Mouse (Mus musculus): ENCODE measurements around the gene Syt7. TPM values are rescaled to one million over a fixed set of nuclear protein-coding genes. Genes with fewer than 3 reads are reported as not detected.
A peak's percentile ranks its signal among the peaks of the same experiment; 100 is the strongest.

Gene Syt7
- polyA plus RNA-seq, 1 experiment from 2014 or later, result 0.75 TPM

DNA sequence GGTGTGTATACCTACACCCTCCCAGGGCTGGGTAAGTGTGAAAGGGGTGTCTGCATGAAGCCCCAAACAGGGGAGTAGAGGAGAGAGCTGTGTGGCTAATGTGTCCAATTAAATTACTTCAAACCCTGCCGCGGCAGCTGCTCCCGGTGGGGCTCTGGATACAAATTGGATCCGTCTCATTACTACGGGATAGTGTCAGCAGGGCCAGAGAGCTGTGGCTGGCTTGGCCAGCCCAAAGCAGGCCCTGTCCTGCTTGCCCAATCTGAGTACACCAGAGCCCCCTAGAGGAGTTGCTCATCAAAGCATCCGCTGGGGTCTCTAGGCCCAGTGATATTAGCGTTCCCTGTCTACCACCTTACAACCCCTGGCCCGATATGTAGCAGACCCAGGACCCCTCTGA, 6.3 kb downstream of the Syt7 start:
- H3K9me3 ChIP-seq (ENCODE audit: control insufficient read depth, low read length), result no peaks in the 10 kb centered on the region
- 24% methylated on average over 8 of the region's 8 CpGs for WGBS
- no peak for ATAC-seq (ENCODE audit: low read depth)
- H3K9ac ChIP-seq (ENCODE audit: low read length), result no peak overlapping the region
- H3K27me3 ChIP-seq (ENCODE audit: control insufficient read depth, insufficient read depth, low read depth, low read length), result peaks cover 3% of the 10 kb centered on the region
- H3K36me3 ChIP-seq (ENCODE audit: control insufficient read depth, insufficient read depth, low read length), result no peaks in the 10 kb centered on the region
- no peak overlapping the region for H3K4me2 ChIP-seq (ENCODE audit: low read depth, low read length)
- H3K4me1 ChIP-seq (replicated peaks; ENCODE audit: control insufficient read depth, insufficient read depth, low read length), result no peaks in the 10 kb centered on the region
- H3K4me3 ChIP-seq (ENCODE audit: low read length), result no peak overlapping the region
- no peak overlapping the region for H3K27ac ChIP-seq (ENCODE audit: low read length)

DNA sequence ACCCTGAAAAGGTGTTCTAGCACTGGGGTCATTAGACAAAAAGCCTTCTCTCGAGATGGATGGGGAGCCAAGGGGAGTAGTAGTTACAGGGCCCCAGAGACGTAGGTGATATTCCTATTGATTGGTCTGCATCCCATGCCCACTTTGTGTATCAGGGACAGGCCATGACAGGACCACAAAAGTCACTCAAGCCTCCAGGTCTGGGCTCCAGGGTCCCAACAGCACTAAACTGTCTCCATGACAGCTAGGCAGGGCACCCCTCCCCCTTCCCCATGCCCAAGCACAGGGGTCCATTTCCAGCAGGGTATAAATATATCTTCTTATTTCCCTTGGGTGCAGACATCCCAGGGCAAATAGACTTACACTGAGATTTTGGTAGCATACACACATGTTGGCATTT, 8.1 kb downstream of the Syt7 start:
- Histone ChIP-seq H3K4me1 (replicated peaks; ENCODE audit: control insufficient read depth, insufficient read depth, low read length) (no peaks in the 10 kb centered on the region), H3K27me3 (ENCODE audit: control insufficient read depth, insufficient read depth, low read depth, low read length) (no peaks in the 10 kb centered on the region), H3K4me3 (ENCODE audit: low read length) (no peak overlapping the region), H3K9me3 (ENCODE audit: control insufficient read depth, low read length) (no peaks in the 10 kb centered on the region), H3K4me2 (ENCODE audit: low read depth, low read length) (no peak overlapping the region), H3K9ac (ENCODE audit: low read length) (no peak overlapping the region), H3K36me3 (ENCODE audit: control insufficient read depth, insufficient read depth, low read length) (no peaks in the 10 kb centered on the region), H3K27ac (ENCODE audit: low read length) (no peak overlapping the region)
- no peak for ATAC-seq (ENCODE audit: low read depth)
- WGBS, result 73% methylated on average over 2 of the region's 2 CpGs

GRCm38 (mm10) chr19:10397479-10398153, 8.7 kb downstream of the Syt7 start:
- Histone ChIP-seq H3K4me2 (ENCODE audit: low read depth, low read length) (no peak overlapping the region), H3K36me3 (ENCODE audit: control insufficient read depth, insufficient read depth, low read length) (no peaks in the 10 kb centered on the region), H3K27me3 (ENCODE audit: control insufficient read depth, insufficient read depth, low read depth, low read length) (no peaks in the 10 kb centered on the region), H3K9ac (ENCODE audit: low read length) (no peak overlapping the region), H3K4me1 (replicated peaks; ENCODE audit: control insufficient read depth, insufficient read depth, low read length) (no peaks in the 10 kb centered on the region), H3K27ac (ENCODE audit: low read length) (no peak overlapping the region), H3K4me3 (ENCODE audit: low read length) (no peak overlapping the region), H3K9me3 (ENCODE audit: control insufficient read depth, low read length) (no peaks in the 10 kb centered on the region)
- WGBS, result 48% methylated on average over 8 of the region's 8 CpGs
- ATAC-seq (ENCODE audit: low read depth), result no peak

DNA sequence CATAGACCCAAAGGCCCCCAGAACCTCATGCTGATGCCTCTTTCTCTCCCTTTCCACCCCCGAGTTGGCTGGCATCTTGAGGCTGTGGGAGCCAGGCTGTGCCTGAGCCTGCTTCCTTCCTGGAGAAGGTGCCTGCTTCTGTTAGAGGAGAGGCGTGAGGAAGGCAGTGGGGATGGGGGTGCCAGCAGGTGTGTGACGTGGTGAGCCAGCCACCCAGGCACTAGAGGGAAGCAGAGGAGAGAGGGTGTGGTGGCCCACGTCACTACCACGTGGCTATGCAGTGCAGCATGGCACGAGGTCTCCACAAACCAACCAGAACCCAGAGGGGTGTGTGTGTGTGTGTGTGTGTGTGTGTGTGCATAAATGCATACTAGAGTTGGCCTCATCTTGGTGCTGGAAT, 9.4 kb downstream of the Syt7 start:
- Histone ChIP-seq H3K4me2 (ENCODE audit: low read depth, low read length) (no peak overlapping the region), H3K4me3 (ENCODE audit: low read length) (no peak overlapping the region), H3K36me3 (ENCODE audit: control insufficient read depth, insufficient read depth, low read length) (no peaks in the 10 kb centered on the region), H3K27ac (ENCODE audit: low read length) (no peak overlapping the region), H3K9me3 (ENCODE audit: control insufficient read depth, low read length) (no peaks in the 10 kb centered on the region), H3K4me1 (replicated peaks; ENCODE audit: control insufficient read depth, insufficient read depth, low read length) (no peaks in the 10 kb centered on the region), H3K27me3 (ENCODE audit: control insufficient read depth, insufficient read depth, low read depth, low read length) (no peaks in the 10 kb centered on the region), H3K9ac (ENCODE audit: low read length) (no peak overlapping the region)
- WGBS, result 50% methylated on average over 6 of the region's 6 CpGs
- ATAC-seq (ENCODE audit: low read depth), result no peak

DNA sequence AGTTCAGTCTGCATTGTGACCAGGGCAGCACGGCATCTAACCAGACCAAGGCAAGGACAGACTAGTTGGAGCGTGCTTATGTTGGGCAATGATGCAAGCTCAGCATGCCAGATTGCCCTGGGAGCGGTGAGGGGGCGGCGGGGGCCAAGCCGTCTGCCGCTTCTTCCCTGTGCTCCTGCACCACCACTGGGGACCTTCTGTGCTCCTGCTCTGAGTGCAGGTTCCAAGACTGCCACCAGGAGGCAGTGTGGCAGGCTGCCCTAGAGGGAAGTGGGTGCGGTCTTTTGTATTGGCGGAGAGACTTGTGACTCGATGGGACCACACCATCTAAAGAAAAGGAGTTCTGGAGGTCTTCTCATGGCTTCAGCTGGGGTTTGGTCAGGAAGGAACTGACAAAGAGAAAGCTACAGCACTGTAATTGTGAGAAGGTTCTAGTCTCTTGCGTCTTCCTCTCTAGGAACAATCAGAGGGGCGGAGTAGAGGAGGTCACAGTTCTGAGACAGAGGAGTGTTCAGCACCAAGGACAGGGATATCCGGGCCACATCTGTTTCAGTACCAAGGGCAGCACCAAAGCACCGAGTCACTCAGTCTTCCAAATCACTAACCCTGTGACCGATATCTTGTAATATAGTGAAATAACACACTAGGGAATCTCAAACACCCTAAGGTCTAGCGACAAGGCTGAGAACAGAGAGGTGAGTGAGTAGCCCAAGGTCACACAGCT, 14.0 kb downstream of the Syt7 start:
- Histone ChIP-seq H3K9ac (ENCODE audit: low read length) (no peak overlapping the region), H3K27me3 (ENCODE audit: control insufficient read depth, insufficient read depth, low read depth, low read length) (no peaks in the 10 kb centered on the region), H3K4me2 (ENCODE audit: low read depth, low read length) (no peak overlapping the region), H3K9me3 (ENCODE audit: control insufficient read depth, low read length) (no peaks in the 10 kb centered on the region), H3K36me3 (ENCODE audit: control insufficient read depth, insufficient read depth, low read length) (no peaks in the 10 kb centered on the region), H3K4me1 (replicated peaks; ENCODE audit: control insufficient read depth, insufficient read depth, low read length) (no peaks in the 10 kb centered on the region), H3K4me3 (ENCODE audit: low read length) (no peak overlapping the region), H3K27ac (ENCODE audit: low read length) (no peak overlapping the region)
- 23% methylated on average over 16 of the region's 16 CpGs for WGBS
- peak; percentile 73 for ATAC-seq (ENCODE audit: low read depth)

- Histone ChIP-seq H3K4me1 (replicated peaks; ENCODE audit: control insufficient read depth, insufficient read depth, low read length) (no peaks in the 10 kb centered on the region), H3K9ac (ENCODE audit: low read length) (no peak overlapping the region), H3K27ac (ENCODE audit: low read length) (no peak overlapping the region), H3K4me2 (ENCODE audit: low read depth, low read length) (no peak overlapping the region), H3K27me3 (ENCODE audit: control insufficient read depth, insufficient read depth, low read depth, low read length) (no peaks in the 10 kb centered on the region), H3K4me3 (ENCODE audit: low read length) (no peak overlapping the region), H3K36me3 (ENCODE audit: control insufficient read depth, insufficient read depth, low read length) (no peaks in the 10 kb centered on the region), H3K9me3 (ENCODE audit: control insufficient read depth, low read length) (no peaks in the 10 kb centered on the region)
- 78% methylated on average over 10 of the region's 10 CpGs for WGBS
- ATAC-seq (ENCODE audit: low read depth), result no peak
Observed at GRCm38 (mm10) chr19:10403593-10404380, 14.9 kb downstream of the Syt7 start.

GRCm38 (mm10) chr19:10404424-10404823, 15.5 kb downstream of the Syt7 start:
- H3K9me3 ChIP-seq (ENCODE audit: control insufficient read depth, low read length), result no peaks in the 10 kb centered on the region
- no peaks in the 10 kb centered on the region for H3K27me3 ChIP-seq (ENCODE audit: control insufficient read depth, insufficient read depth, low read depth, low read length)
- no peaks in the 10 kb centered on the region for H3K36me3 ChIP-seq (ENCODE audit: control insufficient read depth, insufficient read depth, low read length)
- WGBS, result 68% methylated on average over 10 of the region's 10 CpGs
- no peak for ATAC-seq (ENCODE audit: low read depth)
- no peak overlapping the region for H3K27ac ChIP-seq (ENCODE audit: low read length)
- H3K4me1 ChIP-seq (replicated peaks; ENCODE audit: control insufficient read depth, insufficient read depth, low read length), result no peaks in the 10 kb centered on the region
- no peak overlapping the region for H3K4me3 ChIP-seq (ENCODE audit: low read length)
- no peak overlapping the region for H3K9ac ChIP-seq (ENCODE audit: low read length)
- no peak overlapping the region for H3K4me2 ChIP-seq (ENCODE audit: low read depth, low read length)

DNA sequence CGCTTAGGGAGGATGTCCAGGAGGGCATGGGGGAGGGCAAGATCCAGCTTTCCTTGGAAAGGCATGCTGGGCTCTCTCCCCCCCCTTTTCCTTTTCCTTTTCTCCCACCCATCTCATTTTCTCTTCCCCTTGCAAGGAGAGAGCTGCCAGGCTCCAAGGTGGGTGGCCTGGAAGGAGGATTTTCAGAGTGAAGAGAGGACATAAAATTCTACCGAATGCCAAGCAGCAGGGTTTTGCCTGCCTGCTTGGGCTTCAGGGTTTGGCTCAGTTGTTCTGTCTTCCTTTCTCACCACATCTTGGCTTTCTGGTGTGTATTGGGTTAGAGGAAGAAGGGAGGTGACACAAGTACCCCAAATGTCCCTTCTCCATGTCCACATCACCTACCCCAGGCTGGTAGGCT, 16.0 kb downstream of the Syt7 start:
- Histone ChIP-seq H3K9ac (ENCODE audit: low read length) (no peak overlapping the region), H3K4me3 (ENCODE audit: low read length) (no peak overlapping the region), H3K27me3 (ENCODE audit: control insufficient read depth, insufficient read depth, low read depth, low read length) (no peaks in the 10 kb centered on the region), H3K27ac (ENCODE audit: low read length) (no peak overlapping the region), H3K36me3 (ENCODE audit: control insufficient read depth, insufficient read depth, low read length) (no peaks in the 10 kb centered on the region), H3K9me3 (ENCODE audit: control insufficient read depth, low read length) (no peaks in the 10 kb centered on the region), H3K4me1 (replicated peaks; ENCODE audit: control insufficient read depth, insufficient read depth, low read length) (no peaks in the 10 kb centered on the region), H3K4me2 (ENCODE audit: low read depth, low read length) (no peak overlapping the region)
- 43% methylated on average over 2 of the region's 2 CpGs for whole genome bisulfite sequencing
- ATAC-seq (ENCODE audit: low read depth), result no peak

GRCm38 (mm10) chr19:10413701-10414242, 24.9 kb downstream of the Syt7 start:
- peak overlapping the region; percentile 41 for H3K4me2 ChIP-seq (ENCODE audit: low read depth, low read length)
- WGBS, result 1% methylated on average over 17 of the region's 19 CpGs
- no peaks in the 10 kb centered on the region for H3K36me3 ChIP-seq (ENCODE audit: control insufficient read depth, insufficient read depth, low read length)
- no peak overlapping the region for H3K9ac ChIP-seq (ENCODE audit: low read length)
- ATAC-seq (ENCODE audit: low read depth), result peak; percentile 64; the same call in 1 of the 2 replicates
- H3K4me3 ChIP-seq (ENCODE audit: low read length), result no peak overlapping the region
- no peaks in the 10 kb centered on the region; the same call in 1 of the 2 replicates for H3K27me3 ChIP-seq (ENCODE audit: control insufficient read depth, insufficient read depth, low read depth, low read length)
- peaks cover 14% of the 10 kb centered on the region for H3K4me1 ChIP-seq (replicated peaks; ENCODE audit: control insufficient read depth, insufficient read depth, low read length)
- H3K9me3 ChIP-seq (ENCODE audit: control insufficient read depth, low read length), result no peaks in the 10 kb centered on the region
- no peak overlapping the region for H3K27ac ChIP-seq (ENCODE audit: low read length)
